Comparison of ENCODE assay signal across 14 mouse cellular contexts in genomic region chr16:89921370-89921769, GRCm38 (mm10).
A peak's percentile ranks its signal among the peaks of the same experiment; 100 is the strongest.
DNase-seq lines count a peak whose midpoint lies in the region; ATAC-seq and TF ChIP-seq lines count a peak whose summit lies in the region.
"Had no signal": no experiment of that assay in that cellular context is flagged by ENCODE, and none has a peak within 500 bp of the region (broad histone marks: within the 10 kb centered on the region; RNA-seq: fewer than 3 reads in every experiment).

No protein-coding gene starts in this region.

- peak overlapping the region; percentile 75 for H3K27ac ChIP-seq in cerebellum, adult 2 months (ENCODE audit: insufficient read depth, low read length)
- H3K27ac ChIP-seq in forebrain, postnatal 0 days (ENCODE audit: low read depth, low read length), result peak overlapping the region; percentile 69; the same call in 1 of the 2 replicates
- H3K27ac ChIP-seq in hindbrain, postnatal 0 days, result no peak overlapping the region
- H3K27ac ChIP-seq: neural tube, embryonic 15.5 days had no signal

- H3K9me3 ChIP-seq in forebrain, postnatal 0 days (ENCODE audit: low read length), result no peaks in the 10 kb centered on the region
- H3K9me3 ChIP-seq in hindbrain, postnatal 0 days (ENCODE audit: low read length), result no peaks in the 10 kb centered on the region
- H3K9me3 ChIP-seq: neural tube, embryonic 15.5 days had no signal

- H3K4me2 ChIP-seq in forebrain, postnatal 0 days (ENCODE audit: low read depth), result peak overlapping the region; percentile 28; the same call in 1 of the 2 replicates
- H3K4me2 ChIP-seq in hindbrain, postnatal 0 days (ENCODE audit: low read depth, low read length), result no peak overlapping the region
- H3K4me2 ChIP-seq: liver, embryonic 11.5 days; neural tube, embryonic 15.5 days had no signal

- intact Hi-C loops in heart, postnatal 14 days (cut with DNase I), result no loop called here

- H3K4me3 ChIP-seq in cerebellum, adult 2 months (replicated peaks; ENCODE audit: insufficient read depth, low read depth, low read length), result peak overlapping the region; percentile 11
- H3K4me3 ChIP-seq in forebrain, postnatal 0 days (ENCODE audit: low read depth, low read length), result no peak overlapping the region
- no peak overlapping the region for H3K4me3 ChIP-seq in hindbrain, postnatal 0 days (ENCODE audit: low read length)
- H3K4me3 ChIP-seq: neural tube, embryonic 15.5 days had no signal

- TF ChIP-seq CTCF in cerebellum, adult 2 months (IDR thresholded peaks at IDR 0.05; ENCODE audit: borderline replicate concordance, insufficient read depth, low read depth, low read length), result no peak
- TF ChIP-seq CTCF in forebrain, postnatal 0 days (IDR thresholded peaks at IDR 0.05; ENCODE audit: low read depth), result no peak
- TF ChIP-seq CTCF in hindbrain, postnatal 0 days (IDR thresholded peaks at IDR 0.05; ENCODE audit: low read depth), result no peak

- H3K9ac ChIP-seq in forebrain, postnatal 0 days, result no peak overlapping the region
- H3K9ac ChIP-seq in hindbrain, postnatal 0 days (replicated peaks; ENCODE audit: low read length), result no peak overlapping the region
- H3K9ac ChIP-seq: neural tube, embryonic 15.5 days had no signal

- peaks cover 63% of the 10 kb centered on the region for H3K4me1 ChIP-seq in cerebellum, adult 2 months (ENCODE audit: control insufficient read depth, insufficient read depth, low read length)
- peaks cover 27% of the 10 kb centered on the region for H3K4me1 ChIP-seq in forebrain, postnatal 0 days (ENCODE audit: insufficient read depth)
- H3K4me1 ChIP-seq in hindbrain, postnatal 0 days (ENCODE audit: insufficient read depth, low read length), result peaks cover 6% of the 10 kb centered on the region; the same call in 1 of the 2 replicates

- H3K27me3 ChIP-seq in cerebellum, adult 2 months (ENCODE audit: control insufficient read depth, insufficient read depth, low read length), result no peaks in the 10 kb centered on the region
- no peaks in the 10 kb centered on the region for H3K27me3 ChIP-seq in forebrain, postnatal 0 days (ENCODE audit: insufficient read depth, low read length)
- no peaks in the 10 kb centered on the region for H3K27me3 ChIP-seq in hindbrain, postnatal 0 days (ENCODE audit: insufficient read depth, low read length)
- H3K27me3 ChIP-seq: neural tube, embryonic 15.5 days had no signal

- H3K36me3 ChIP-seq in forebrain, postnatal 0 days (ENCODE audit: insufficient read depth), result no peaks in the 10 kb centered on the region
- H3K36me3 ChIP-seq in hindbrain, postnatal 0 days (ENCODE audit: insufficient read depth, low read length), result no peaks in the 10 kb centered on the region
- H3K36me3 ChIP-seq: neural tube, embryonic 15.5 days had no signal

- 12% methylated on average over 14 of the region's 14 CpGs for WGBS in cerebellum, adult 2 months
- 37% methylated on average over 14 of the region's 14 CpGs for WGBS in forebrain, postnatal 0 days
- WGBS in hindbrain, postnatal 0 days, result 76% methylated on average over 14 of the region's 14 CpGs

- DNase-seq in left cerebral cortex, adult 18-20 months (ENCODE audit: low spot score in 2 of 2), result peak; percentile 49 to 51
- DNase-seq in left cerebral cortex, adult 8-10 months (ENCODE audit: low spot score in 2 of 2), result no peak
- DNase-seq in cerebellum, adult 2 months, result peak; percentile 81 to 89
- DNase-seq in forebrain, postnatal 0 days, result peak; percentile 74
- peak; percentile 60 to 65 for DNase-seq in right cerebral cortex, adult 2 months (ENCODE audit: low spot score in 2 of 2)
- DNase-seq in urinary bladder, adult 18-20 months (ENCODE audit: low spot score in 2 of 2), result no peak
- no peak for DNase-seq in hindbrain, postnatal 0 days (ENCODE audit: low spot score)
- DNase-seq in heart, postnatal 14 days, result no peak
- DNase-seq: adrenal gland, postnatal 36 days; kidney, adult 11 months; lung, postnatal 14 days; spleen, adult 18-20 months had no signal

- ATAC-seq in forebrain, postnatal 0 days, result peak; percentile 65
- ATAC-seq in hindbrain, postnatal 0 days, result no peak

- TF ChIP-seq POLR2A in cerebellum, adult 2 months (IDR thresholded peaks at IDR 0.05; ENCODE audit: borderline replicate concordance, insufficient read depth, low read length), result no peak

Comparison
In these comparisons a context has a peak if more than half of its experiments do, and no peak if none do; other contexts are left out.
1. DNase-seq: peak in left cerebral cortex, adult 18-20 months (2 of 2), cerebellum, adult 2 months (2 of 2), forebrain, postnatal 0 days (single experiment) and right cerebral cortex, adult 2 months (2 of 2); none in left cerebral cortex, adult 8-10 months (0 of 2), urinary bladder, adult 18-20 months (0 of 2), hindbrain, postnatal 0 days (single experiment) and heart, postnatal 14 days (0 of 2).